Mouse (Mus musculus): ENCODE data around the gene Ccser2.

- TF ChIP-seq REST (IDR thresholded peaks at IDR 0.05; ENCODE audit: insufficient read depth, insufficient read length) (no peak), USF1 (IDR thresholded peaks at IDR 0.05; ENCODE audit: low read depth) (no peak), POLR2A (IDR thresholded peaks at IDR 0.05; ENCODE audit: insufficient read length, low read depth) (no peak), POLR2AphosphoS2 (IDR thresholded peaks at IDR 0.05; ENCODE audit: insufficient read length, low read depth) (no peak), MYOD1 (IDR thresholded peaks at IDR 0.05; ENCODE audit: control insufficient read depth in 1 of 3, insufficient read length in 2 of 3, low read depth in 2 of 3) (no peak)
These were observed 2.6 kb upstream of the Ccser2 start for GRCm38 (mm10) chr14:36971211-36971610.
